Mouse (Mus musculus) adipose tissue, adult 10 weeks (tissue): ENCODE measurements around the gene Zfp981. TPM values are rescaled to one million over a fixed set of nuclear protein-coding genes. Genes with fewer than 3 reads are reported as not detected.

ENCODE experiments used
- polyA plus RNA-seq: library from polyadenylated mRNA; stranded (reverse); fragments of 350-450 nt; fragmentation: Illumina TruSeq; extraction: RNeasy Lipid Tissue Mini Kit (QIAGEN cat#74804); gene quantifications from one replicate; pipeline ENCODE4 v1.2.3, GENCODE M21; 2014; ENCODE audit warnings: low read depth, low replicate concordance

Zfp981 gene
- polyA plus RNA-seq = 0.65 TPM

GRCm38 (mm10) chr4:146501727-146502126, at the start of gene Zfp981:
Gene Zfp981 (plus strand): TSS chr4:146502027.

Other genes with a start within 250 kb of the Zfp981 start
- gene Zfp992, start 53.0 kb upstream of the Zfp981 start, polyA plus RNA-seq = 4.7 TPM
- gene Zfp993, start 108.9 kb downstream of the Zfp981 start, polyA plus RNA-seq = 3.2 TPM